Mouse (Mus musculus): ENCODE results near the gene Fndc10.

Gene Fndc10

DNA sequence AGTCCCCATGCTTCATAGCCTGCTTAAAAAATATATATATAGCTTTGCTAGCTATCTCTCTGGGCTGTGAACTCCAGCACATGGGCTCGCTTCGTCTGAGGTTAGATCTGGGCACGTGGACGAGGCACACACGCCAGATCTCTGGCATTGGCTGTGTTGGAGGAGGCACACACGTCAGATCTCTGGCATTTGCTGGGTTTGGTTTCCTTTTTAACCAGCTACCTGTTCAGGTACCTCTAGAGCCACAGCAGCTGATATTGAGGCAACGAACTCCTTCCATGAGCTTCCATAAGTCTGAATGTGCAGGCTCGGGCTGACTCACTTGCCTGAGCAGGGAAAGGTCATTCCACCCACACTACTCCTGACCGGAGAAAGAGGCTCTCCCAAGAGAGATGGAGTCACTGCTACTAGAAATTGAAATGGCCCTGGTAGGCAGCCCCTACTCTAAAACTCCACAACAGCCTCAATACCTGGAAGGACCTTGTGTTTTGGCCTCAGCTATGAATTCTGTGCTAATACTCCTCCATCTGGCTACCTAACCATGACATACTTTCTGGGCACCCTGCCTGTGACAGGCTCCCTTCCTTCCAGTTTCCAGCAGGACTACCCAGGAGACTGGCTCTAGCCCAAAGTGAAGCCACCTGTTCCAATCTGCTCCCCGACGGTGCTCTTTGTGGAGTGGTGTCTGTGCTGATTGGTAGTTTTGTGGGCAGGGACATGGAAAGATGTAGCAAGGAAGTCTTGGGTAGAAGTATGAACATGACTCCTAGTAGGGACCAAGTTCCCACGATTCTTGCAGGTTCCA lies 3.4 kb upstream of the Fndc10 start:
- peak; percentile 97 for DNase-seq

DNA sequence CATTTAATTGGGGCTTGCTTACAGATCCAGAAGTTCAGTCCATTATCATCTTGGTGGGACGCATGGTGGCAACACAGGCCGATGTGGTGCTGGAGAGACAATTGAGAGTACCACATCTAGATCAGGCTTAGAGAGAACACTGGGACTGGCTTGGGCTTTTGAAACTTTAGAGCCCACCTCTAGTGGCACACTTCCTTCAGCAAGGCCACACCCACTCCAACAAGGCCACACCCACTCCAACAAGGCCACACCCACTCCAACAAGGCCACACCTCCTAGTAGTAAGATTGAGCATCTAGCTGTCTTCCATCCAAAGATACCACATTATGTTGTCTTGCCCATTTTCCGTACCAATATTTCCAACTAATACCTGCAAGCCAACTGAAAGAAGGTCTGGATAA lies 1.7 kb upstream of the Fndc10 start:
- no peak for DNase-seq

DNA sequence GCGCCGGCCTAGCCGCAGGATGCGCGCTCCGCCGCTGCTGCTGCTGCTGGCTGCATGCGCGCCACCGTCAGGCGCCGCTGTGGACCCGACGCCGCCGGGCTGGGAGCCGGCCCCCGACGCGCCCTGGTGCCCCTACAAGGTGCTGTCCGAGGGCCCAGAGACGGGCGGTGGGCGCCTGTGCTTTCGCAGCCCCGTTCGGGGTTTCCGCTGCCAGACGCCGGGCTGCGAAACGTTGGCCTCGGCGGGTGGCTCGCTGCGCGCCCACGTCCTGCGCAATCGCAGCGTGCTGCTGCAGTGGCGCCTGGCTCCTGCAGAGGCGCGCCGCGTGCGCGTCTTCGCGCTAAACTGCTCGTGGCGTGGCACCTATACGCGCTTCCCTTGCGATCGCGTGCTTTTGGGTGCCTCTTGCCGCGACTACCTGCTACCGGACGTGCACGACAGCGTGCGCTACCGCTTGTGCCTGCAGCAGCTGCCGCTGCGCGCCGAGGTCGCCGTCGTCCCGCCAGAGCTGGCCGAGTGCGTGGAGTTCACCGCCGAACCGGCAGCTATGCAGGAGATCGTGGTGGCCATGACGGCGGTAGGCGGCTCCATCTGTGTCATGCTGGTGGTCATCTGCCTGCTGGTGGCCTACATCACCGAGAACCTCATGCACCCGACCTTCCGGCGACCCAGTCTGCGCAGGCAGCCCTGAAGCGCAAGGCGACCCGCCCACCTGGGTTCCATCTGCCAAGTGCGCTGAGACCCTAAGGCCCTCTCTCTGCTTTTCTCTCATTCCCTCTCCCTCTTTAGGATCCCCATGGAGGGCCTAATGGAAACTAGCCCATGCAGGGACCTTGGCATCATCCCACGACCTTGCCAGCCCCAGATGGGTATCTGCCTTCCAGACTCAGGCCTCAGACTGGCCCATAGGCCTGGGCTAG lies 600 bp downstream of the Fndc10 start:
- peak; percentile 72 for DNase-seq

DNA sequence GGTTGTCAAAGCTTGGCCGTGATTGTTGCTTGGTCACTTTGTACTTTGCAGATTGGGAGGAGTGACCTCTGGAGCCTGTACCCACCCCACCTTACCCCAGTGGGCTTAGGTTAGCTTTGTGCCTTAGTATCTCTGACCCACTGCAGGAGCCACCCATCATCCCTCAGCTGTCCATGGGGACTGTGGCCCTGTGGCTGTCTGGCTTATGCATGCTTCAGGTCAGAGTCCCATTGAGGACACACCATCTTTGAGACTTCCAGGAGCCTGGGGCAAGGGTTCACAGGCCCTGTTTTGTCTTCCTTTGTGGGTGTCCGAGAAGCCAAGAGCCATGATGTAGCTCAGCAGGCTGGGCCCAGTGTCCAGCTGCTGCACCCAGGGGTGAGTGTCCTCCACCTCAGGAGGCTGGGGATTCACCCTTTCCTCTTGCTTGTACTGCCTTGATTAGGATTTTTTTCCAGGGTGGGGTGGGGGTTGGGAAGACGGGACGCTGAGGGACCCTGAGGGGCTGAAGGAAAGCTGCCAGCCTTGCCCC lies 1.5 kb downstream of the Fndc10 start:
- DNase-seq = peak; percentile 45

DNA sequence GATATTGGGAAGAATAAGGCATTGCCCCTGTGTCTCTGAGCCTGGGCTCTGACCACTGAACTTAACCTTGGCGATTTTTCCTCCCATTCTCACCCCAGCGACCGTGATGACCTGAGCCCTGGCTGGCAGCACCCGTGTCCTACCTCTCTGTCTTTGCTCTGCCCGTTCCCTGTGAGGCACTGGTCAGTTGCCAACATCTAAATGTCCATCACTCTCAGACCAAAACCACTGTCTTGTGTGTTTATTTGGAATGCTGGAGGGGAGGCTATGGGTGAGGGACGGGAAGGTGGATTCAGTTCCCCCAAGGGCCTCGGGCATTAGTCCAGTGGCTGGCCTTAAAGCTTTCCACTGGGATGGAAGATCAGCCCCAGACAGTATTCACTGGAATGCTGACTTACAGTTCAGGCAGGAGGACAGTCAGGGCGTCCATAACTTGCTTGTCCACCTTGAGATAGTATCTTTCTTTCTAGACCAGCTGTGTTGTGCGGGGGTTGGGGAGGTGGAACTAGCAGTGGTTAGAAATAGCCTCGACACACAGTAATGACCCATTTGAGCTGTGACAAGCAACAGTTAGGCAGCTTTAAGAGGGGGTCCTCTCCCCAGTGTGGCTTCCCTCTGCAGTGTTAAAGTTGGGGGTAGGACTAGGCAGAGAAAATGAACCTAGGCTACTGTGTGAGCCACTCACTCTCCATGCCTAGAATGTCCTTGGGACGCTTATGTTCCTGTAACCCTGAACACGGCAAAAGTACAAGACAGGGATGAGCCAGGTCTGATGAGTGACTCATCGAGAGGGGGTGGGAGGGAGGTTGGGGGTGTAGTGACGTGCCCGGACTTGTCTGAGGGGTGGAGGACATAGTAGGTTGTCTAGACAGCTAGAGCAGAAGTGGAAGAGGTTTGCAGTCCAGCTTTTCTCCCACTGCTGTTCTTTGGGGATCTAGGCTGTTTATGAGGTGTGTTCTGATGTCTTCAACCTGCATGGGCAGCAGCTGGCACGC lies 2.4 kb downstream of the Fndc10 start:
- peak; percentile 52 for DNase-seq

DNA sequence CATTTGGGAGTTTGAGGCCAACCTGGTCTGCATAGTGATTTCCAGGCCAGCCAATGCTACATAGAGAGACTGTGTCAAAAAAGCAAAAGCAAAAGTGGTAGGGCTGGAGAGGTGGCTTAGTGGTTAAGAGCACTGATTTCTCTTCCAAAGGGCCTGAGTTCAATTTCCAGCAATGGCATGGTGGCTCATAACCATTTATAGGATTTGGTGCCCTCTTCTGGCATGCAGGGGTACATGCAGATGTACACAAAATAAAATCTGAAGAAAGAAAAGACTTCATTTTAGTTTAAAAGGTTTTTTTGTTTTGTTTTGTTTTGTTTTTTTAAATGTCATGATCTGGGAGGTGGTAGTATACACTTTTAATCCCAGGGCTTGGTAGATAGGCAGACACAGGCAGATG lies 6.3 kb downstream of the Fndc10 start:
- DNase-seq = no peak

DNA sequence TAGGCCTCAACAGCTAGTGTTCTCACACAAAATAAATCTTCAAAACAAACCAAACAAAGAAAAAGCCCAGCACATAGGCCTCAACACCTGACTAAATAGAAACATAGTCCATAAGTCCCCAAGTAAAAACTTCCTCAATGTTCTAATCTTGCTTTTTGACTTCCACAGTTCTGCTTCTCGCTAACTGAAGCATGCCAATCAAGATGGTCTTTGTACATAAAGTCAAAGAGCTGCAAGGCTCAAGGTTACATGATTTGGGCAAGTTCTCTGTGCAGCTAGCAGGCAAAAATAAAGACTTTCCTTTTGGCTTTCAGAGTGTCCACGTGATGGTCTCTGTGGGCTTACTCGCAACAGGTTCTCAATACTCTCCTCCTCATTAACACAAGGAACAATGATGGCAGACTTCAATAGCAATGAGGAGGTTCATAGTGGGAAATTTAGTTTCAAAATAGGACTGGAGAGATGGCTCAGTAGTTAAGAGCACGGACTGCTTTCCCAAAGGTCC lies 9.3 kb downstream of the Fndc10 start:
- DNase-seq = no peak

DNA sequence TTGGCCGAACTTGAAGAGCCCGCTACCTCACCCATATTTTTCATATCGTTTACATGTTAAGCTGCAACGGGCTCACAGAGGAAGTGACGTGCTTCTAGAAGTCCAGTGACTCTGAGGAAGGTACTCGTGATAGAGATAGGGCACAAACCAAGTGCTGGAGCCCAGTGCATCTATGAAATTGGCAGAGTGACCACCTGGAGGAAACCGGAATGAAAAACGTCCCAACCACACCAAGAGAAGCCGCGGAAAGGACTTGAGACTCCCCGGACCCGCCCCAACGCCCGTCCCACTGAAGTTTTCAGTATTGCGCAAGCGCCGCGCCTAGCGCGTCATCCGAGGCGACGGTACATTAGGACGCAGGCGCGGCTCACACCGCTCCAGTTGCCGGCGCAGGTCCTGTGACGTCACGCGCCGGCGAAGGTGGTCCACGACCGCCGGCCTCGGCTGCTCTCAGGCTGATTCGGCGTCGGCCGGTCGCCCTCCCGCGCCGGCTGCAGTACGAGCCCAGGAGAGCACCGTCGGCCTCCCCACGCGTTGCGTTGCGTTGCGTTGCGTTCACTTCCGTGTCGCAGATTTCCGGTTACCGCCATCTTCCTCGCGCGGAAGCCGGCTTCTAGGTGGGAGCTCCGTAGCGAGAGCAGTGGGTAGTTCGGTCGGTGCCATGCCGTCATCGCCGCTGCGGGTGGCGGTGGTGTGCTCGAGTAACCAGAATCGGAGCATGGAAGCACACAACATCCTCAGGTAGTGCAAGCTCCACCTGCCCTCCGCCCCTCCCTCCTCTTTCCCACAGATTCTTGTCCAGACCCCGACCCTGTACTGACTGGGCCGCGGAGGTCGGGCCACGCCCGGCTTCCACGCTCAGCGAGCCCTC lies 10.8 kb downstream of the Fndc10 start, which contains the start of gene Ssu72:
Gene Ssu72 (plus strand): TSS at position 80 of the 871 bp plus-strand sequence.
- DNase-seq = peak; percentile 94

DNA sequence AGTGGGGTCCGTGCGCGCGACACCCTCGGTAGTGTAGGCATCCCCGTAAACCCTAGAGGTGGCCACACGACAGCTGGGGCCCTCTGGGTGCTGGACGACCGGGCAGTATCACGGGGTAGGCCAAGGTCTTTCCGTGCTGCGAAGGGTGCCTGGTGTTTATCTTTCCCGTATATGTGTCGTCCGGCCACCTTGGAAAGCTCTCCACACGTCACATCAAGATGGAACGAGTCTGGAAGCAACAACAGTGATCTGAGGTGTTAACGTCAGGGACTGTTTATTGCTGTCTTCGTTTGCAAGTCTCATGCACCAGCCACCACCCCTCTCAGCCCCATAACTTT lies 11.4 kb downstream of the Fndc10 start:
- no peak for DNase-seq

DNA sequence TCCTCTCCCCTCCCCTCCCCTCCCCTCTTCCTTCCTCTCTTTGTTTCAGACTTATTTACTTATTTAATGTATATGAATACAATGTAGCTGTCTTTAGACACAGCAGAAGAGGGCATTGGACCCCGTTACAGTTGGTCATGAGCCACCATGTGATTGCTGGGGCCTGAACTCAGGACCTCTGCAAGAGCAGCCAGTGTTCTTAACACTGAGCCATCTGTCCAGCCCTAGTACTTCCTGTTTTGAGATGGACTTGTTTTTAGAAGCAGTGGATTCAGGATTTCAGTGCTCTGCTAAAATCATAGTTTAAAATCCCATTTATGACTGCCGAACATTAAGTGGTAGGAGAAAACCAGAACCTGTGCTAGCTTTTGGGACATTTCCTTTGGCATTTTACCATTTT lies 14.4 kb downstream of the Fndc10 start:
- DNase-seq = no peak

DNA sequence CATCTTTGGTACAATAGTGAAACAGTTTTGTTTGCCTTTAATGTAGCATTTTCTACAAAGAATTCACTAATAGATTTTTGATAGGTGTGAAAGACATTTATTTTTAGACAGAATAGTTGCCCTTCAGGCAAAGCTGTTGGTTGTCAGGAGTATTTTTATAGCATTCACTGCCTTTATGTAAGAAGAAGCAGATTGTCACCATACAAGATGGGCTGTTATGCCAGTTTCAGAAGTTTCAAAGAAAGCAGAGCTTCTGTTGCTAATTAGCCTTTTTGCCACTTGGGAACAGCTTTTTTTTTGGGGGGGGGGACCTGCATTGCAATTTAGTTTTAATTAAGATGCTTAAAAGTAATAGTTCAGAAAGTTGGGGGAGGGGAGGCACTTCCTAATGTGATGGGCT lies 14.8 kb downstream of the Fndc10 start:
- DNase-seq = no peak

DNA sequence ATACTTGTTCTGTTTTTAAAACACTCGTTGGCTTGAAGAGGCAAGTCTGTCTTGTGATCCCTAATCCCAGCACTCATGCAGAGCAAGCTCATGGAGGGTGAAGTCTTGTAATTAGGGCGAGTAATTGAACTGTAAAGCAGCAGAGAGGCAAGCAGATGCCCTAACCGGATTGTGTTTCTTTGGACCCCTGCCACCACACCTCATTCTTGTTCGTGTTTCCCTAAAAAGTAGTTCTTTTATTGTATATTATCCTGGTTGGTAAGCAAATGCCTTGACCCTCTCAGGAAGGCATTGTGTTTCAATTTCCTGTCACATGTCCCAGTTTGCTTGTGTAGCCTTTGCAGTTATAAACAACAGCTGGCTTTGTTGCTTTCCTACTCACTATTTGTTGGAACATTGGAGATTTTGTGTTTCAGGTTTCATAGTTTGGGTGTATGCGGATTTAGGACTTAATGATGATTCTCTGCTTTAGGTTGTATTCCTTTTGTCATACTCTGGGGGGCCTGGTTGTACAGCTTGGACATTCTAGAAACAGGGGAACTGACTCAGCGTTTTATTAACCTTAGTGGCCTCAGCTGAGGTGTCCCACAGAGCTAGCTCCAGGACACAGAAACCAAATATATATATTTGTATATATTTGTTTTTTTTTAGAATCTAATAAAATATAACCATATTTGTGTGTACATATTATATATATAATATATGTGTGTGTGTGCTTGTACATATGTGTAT lies 16.5 kb downstream of the Fndc10 start:
- DNase-seq = peak; percentile 51

DNA sequence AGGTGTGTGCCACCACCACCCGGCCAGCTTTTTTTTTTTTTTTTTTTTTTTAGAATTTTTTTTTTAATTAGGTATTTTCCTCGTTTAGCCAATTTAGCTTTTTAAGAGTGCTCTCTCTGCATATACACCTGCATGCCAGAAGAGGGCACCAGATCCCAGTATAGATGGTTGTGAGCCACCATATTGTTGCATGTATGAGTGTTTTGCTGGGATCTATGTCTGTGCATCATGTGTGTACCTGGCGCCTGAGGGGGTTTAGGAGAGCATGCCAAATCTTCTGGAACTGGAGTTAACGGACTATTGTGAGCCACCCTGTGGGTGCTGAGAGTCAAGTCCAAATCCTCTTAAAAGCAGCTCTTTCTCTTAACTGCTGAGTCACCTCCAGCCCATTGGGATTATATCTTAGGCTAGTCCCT lies 27.5 kb downstream of the Fndc10 start:
- no peak for DNase-seq

DNA sequence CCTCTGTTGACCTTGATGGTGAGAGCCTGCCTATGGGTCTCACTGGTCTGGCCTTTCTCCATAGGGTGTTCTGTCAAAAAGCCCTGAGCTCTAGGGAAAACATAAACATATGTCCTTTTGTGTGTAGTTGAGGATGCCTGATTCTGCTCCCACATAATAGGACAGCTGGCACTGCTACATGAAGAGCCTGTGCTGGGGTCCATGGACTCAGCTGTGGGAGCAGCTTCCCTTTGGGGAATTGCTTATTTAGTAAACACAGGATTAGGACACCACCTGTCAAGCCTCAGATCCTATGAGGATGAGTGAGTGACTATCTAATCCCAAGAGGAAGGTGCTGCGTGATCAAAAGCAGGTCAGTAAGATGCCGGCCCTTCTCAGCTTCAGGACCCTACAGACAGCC lies 33.9 kb downstream of the Fndc10 start:
- no peak for DNase-seq

DNA sequence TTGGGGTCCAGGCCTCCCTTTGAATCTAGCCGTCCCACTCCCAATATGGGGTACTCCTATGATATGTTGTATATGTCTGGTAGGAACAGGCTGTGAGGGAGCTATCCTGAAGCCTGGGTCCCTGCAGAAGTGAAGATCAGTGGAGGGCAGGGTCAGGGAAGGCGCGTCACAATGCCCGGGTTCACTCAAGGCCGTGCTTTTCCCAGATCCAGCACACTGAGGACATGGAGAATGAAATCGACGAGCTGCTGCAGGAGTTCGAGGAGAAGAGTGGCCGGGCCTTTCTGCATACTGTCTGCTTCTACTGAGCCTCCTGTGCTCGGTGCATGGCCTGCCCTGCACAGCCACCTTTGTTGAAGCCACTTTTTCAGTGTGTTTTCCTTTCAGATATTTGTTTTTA lies 39.1 kb downstream of the Fndc10 start:
- DNase-seq = no peak

DNA sequence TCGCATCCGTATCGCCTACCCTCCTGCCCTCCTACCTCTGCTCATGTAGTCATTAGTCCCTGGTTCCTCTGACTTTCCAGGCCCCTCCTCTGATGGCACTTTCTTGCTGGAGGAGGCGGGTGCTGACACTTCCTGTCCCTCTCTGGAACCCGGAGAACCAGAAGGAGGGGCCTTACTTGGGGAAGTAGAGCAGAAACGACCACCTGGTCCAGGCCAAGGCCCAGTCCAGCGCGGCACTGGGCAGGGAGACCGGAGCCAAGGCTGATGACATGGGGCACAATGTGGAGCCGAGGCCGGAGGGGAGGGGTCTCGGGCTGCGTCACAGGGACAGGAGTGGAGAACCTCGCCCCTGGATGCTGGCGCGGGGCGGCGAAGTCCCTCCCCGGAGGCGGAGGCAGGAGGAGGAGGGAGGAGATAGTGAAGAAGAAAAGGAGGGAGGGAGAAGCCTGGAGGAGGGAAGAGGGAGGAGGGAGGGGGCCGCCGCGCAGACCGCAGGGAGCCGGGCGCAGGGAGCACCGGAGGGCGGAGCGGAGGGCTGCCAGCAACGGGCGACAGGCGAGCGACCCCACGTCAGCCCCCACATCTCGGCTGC lies 40.3 kb downstream of the Fndc10 start, which contains the start of gene Tmem240:
Gene Tmem240 (plus strand): TSS at position 451 of the 592 bp plus-strand sequence.
- peak; percentile 93 for DNase-seq

DNA sequence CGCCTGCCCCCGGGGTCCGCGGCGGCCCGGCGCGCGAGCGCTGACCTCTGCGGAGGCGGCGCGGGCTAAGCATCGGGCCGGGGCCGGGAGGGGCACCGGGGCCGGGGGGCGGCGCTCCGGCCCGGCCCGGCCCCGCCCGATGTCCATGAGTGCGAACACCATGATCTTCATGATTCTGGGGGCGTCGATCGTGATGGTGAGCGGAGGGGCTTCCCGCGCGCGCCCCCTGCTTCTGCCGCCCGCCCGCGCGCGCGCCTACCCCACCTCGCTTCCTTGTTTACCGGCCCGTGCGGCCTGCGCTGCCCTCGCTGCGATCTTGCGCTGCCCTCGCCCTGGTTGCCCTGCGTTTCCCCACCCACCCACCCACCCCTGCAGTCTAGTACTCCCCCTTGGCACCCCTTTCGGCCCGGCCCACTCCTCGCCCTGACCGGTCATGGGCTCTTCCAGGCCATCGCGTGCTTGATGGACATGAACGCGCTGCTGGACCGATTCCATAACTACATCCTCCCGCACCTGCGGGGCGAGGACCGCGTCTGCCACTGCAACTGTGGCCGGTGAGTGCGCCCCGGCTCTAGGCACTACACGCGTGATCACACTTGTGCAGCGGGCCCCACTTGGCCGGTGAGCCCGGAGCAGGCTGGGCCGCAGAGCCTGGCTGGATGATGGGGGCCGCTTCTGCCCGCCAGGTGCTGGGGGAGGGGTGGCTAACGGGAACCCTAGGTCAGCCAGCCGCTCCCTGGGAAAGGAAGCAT lies 41.0 kb downstream of the Fndc10 start:
- DNase-seq = peak; percentile 76

DNA sequence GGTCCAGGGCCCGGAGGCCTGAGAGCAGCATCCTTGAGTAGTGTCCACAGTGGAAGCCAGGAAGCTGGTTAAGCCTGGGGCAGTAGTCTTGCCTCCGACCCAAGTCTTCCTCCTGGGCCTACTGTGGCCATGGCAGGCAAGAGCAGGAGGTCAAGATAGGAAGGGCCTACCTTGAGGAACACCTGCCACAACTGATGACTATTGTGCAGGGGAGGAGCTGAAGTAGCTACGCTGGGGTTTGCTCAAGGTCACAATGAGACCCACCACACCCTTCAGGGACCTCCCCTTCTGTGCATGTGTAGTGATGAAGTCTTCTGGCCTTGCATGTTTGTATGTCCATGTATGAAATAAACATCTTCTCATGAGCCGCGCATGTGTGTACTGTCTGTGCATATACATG lies 41.6 kb downstream of the Fndc10 start:
- no peak for DNase-seq

DNA sequence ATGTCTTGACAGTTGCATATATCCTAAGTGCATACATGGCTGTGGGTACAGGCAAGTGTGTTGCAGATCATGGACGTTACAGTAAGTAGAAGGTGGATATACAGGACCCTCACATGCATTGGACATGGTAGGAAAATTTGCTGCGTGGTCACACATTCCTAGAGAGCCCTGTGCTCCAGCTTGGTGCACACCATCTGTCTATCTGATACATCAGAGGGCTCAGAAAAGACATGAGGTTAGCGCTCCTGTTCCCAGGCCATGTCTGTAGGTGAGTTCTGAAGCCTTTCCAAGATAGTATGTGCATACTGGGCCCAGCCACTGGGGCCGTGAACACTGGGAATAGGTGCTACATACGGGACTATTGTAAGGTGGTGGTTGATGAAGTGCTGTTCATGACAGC lies 42.3 kb downstream of the Fndc10 start:
- DNase-seq = no peak
